Mouse (Mus musculus): ENCODE data around the gene Mrap. TPM values are rescaled to one million over a fixed set of nuclear protein-coding genes. Genes with fewer than 3 reads are reported as not detected.

The Mrap gene
- total RNA-seq, 2 experiments from 2014 or later, result 16.5 to 18.8 TPM

Other genes with a start within 250 kb of the Mrap start
- 1 to 10 TPM; 4.6 to 5.7 TPM for gene Mis18a, start 10.8 kb upstream of the Mrap start, total RNA-seq (2021)
- gene Urb1, start 72.2 kb downstream of the Mrap start, total RNA-seq (2021), result 1 to 10 TPM; 5.9 to 8.9 TPM
- 1 to 10 TPM; 2.3 to 2.7 TPM for gene Eva1c, start 88.5 kb downstream of the Mrap start, total RNA-seq (2021)
- 10 to 100 TPM; 25.6 to 28.3 TPM for gene Cfap298, start 196.9 kb downstream of the Mrap start, total RNA-seq (2021)

All from heart, postnatal 14 days (tissue).